Mouse (Mus musculus): ENCODE results near the gene Zfp185. TPM values are rescaled to one million over a fixed set of nuclear protein-coding genes. Genes with fewer than 3 reads are reported as not detected.
"Not testable (repeated sequence)": the region's sequence is repeated elsewhere in the genome, so short reads cannot be mapped to it uniquely, and the experiment has no call there.

Gene Zfp185
- polyA plus RNA-seq, 1 experiment from 2014 or later, result 4.6 TPM

- Histone ChIP-seq H3K9ac (ENCODE audit: low read depth, low read length) (no peak overlapping the region), H3K36me3 (ENCODE audit: control insufficient read depth, insufficient read depth, low read length) (no peaks in the 10 kb centered on the region), H3K27me3 (replicated peaks; ENCODE audit: control insufficient read depth, insufficient read depth, low read length) (0 out of 2 replicates have a peak, but pooled peaks cover 2% of the 10 kb centered on the region), H3K4me3 (ENCODE audit: low read length) (no peak overlapping the region), H3K9me3 (ENCODE audit: control insufficient read depth, low read length) (no peaks in the 10 kb centered on the region), H3K4me2 (ENCODE audit: low read depth, low read length) (no peak overlapping the region), H3K27ac (ENCODE audit: low read length) (no peak overlapping the region), H3K4me1 (ENCODE audit: control insufficient read depth, insufficient read depth, low read length) (no peaks in the 10 kb centered on the region)
- ATAC-seq, result no peak
- 78% methylated on average over 12 of the region's 12 CpGs for WGBS
Observed at GRCm38 (mm10) chrX:73039666-73040065, 52.5 kb downstream of the Zfp185 start.

- H3K27me3 ChIP-seq (replicated peaks; ENCODE audit: control insufficient read depth, insufficient read depth, low read length), result no peaks in the 10 kb centered on the region
- H3K9ac ChIP-seq (ENCODE audit: low read depth, low read length), result no peak overlapping the region
- no peak overlapping the region for H3K4me2 ChIP-seq (ENCODE audit: low read depth, low read length)
- H3K9me3 ChIP-seq (ENCODE audit: control insufficient read depth, low read length), result no peaks in the 10 kb centered on the region
- ATAC-seq, result peak; percentile 96
- no peaks in the 10 kb centered on the region for H3K36me3 ChIP-seq (ENCODE audit: control insufficient read depth, insufficient read depth, low read length)
- no peaks in the 10 kb centered on the region for H3K4me1 ChIP-seq (ENCODE audit: control insufficient read depth, insufficient read depth, low read length)
- 21% methylated on average over 14 of the region's 14 CpGs for WGBS
- no peak overlapping the region for H3K4me3 ChIP-seq (ENCODE audit: low read length)
- no peak overlapping the region for H3K27ac ChIP-seq (ENCODE audit: low read length)
Observed at GRCm38 (mm10) chrX:73053860-73054563, 66.9 kb downstream of the Zfp185 start.

GRCm38 (mm10) chrX:73061528-73061927, 74.4 kb downstream of the Zfp185 start:
- no peak overlapping the region for H3K9ac ChIP-seq (ENCODE audit: low read depth, low read length)
- H3K27ac ChIP-seq (ENCODE audit: low read length), result no peak overlapping the region
- H3K4me1 ChIP-seq (ENCODE audit: control insufficient read depth, insufficient read depth, low read length), result no peaks in the 10 kb centered on the region
- H3K27me3 ChIP-seq (replicated peaks; ENCODE audit: control insufficient read depth, insufficient read depth, low read length), result no peaks in the 10 kb centered on the region
- 68% methylated on average over 1 of the region's 1 CpGs for WGBS
- no peak for ATAC-seq
- no peaks in the 10 kb centered on the region for H3K9me3 ChIP-seq (ENCODE audit: control insufficient read depth, low read length)
- no peak overlapping the region for H3K4me3 ChIP-seq (ENCODE audit: low read length)
- H3K4me2 ChIP-seq (ENCODE audit: low read depth, low read length), result no peak overlapping the region
- no peaks in the 10 kb centered on the region for H3K36me3 ChIP-seq (ENCODE audit: control insufficient read depth, insufficient read depth, low read length)

GRCm38 (mm10) chrX:73062323-73062722, 75.2 kb downstream of the Zfp185 start:
- Histone ChIP-seq H3K9ac (ENCODE audit: low read depth, low read length) (no peak overlapping the region), H3K4me2 (ENCODE audit: low read depth, low read length) (no peak overlapping the region), H3K36me3 (ENCODE audit: control insufficient read depth, insufficient read depth, low read length) (no peaks in the 10 kb centered on the region), H3K9me3 (ENCODE audit: control insufficient read depth, low read length) (no peaks in the 10 kb centered on the region), H3K4me3 (ENCODE audit: low read length) (no peak overlapping the region), H3K27ac (ENCODE audit: low read length) (no peak overlapping the region), H3K27me3 (replicated peaks; ENCODE audit: control insufficient read depth, insufficient read depth, low read length) (no peaks in the 10 kb centered on the region), H3K4me1 (ENCODE audit: control insufficient read depth, insufficient read depth, low read length) (no peaks in the 10 kb centered on the region)
- no peak for ATAC-seq
- 42% methylated on average over 5 of the region's 5 CpGs for WGBS

GRCm38 (mm10) chrX:73063512-73064414, 76.6 kb downstream of the Zfp185 start:
- 38% methylated on average over 24 of the region's 24 CpGs for WGBS
- Histone ChIP-seq H3K36me3 (ENCODE audit: control insufficient read depth, insufficient read depth, low read length) (no peaks in the 10 kb centered on the region), H3K4me3 (ENCODE audit: low read length) (no peak overlapping the region), H3K4me2 (ENCODE audit: low read depth, low read length) (no peak overlapping the region), H3K4me1 (ENCODE audit: control insufficient read depth, insufficient read depth, low read length) (no peaks in the 10 kb centered on the region), H3K9ac (ENCODE audit: low read depth, low read length) (peak overlapping the region; percentile 37), H3K27ac (ENCODE audit: low read length) (no peak overlapping the region), H3K27me3 (replicated peaks; ENCODE audit: control insufficient read depth, insufficient read depth, low read length) (no peaks in the 10 kb centered on the region), H3K9me3 (ENCODE audit: control insufficient read depth, low read length) (no peaks in the 10 kb centered on the region)
- no peak for ATAC-seq

- peak within 1 kb of the TSS; percentile 37 for H3K9ac ChIP-seq (ENCODE audit: low read depth, low read length)
- no peak for ATAC-seq
- no peak within 1 kb of the TSS for H3K4me2 ChIP-seq (ENCODE audit: low read depth, low read length)
- no peaks in the 10 kb centered on the region for H3K4me1 ChIP-seq (ENCODE audit: control insufficient read depth, insufficient read depth, low read length)
- no peak within 1 kb of the TSS for H3K4me3 ChIP-seq (ENCODE audit: low read length)
- H3K27me3 ChIP-seq (replicated peaks; ENCODE audit: control insufficient read depth, insufficient read depth, low read length), result no peaks in the 10 kb centered on the region
- no peak within 1 kb of the TSS for H3K27ac ChIP-seq (ENCODE audit: low read length)
- H3K36me3 ChIP-seq (ENCODE audit: control insufficient read depth, insufficient read depth, low read length), result no peaks in the 10 kb centered on the region
- no peaks in the 10 kb centered on the region for H3K9me3 ChIP-seq (ENCODE audit: control insufficient read depth, low read length)
- 19% methylated on average over 7 of the region's 7 CpGs for WGBS
Observed at GRCm38 (mm10) chrX:73064415-73064793, 77.3 kb downstream of the Zfp185 start, which contains the start of gene Pnma3. Pnma3 (plus strand) TSS chrX:73064787.

- H3K9ac ChIP-seq (ENCODE audit: low read depth, low read length); H3K27me3 ChIP-seq (replicated peaks; ENCODE audit: control insufficient read depth, insufficient read depth, low read length); H3K4me1 ChIP-seq (ENCODE audit: control insufficient read depth, insufficient read depth, low read length); ATAC-seq; H3K4me2 ChIP-seq (ENCODE audit: low read depth, low read length); H3K27ac ChIP-seq (ENCODE audit: low read length); H3K36me3 ChIP-seq (ENCODE audit: control insufficient read depth, insufficient read depth, low read length); H3K4me3 ChIP-seq (ENCODE audit: low read length); H3K9me3 ChIP-seq (ENCODE audit: control insufficient read depth, low read length): not testable (repeated sequence)
- 88% methylated on average over 1 of the region's 5 CpGs for WGBS
Observed at GRCm38 (mm10) chrX:73066765-73067312, 79.7 kb downstream of the Zfp185 start.

MicroRNAs encoded within 50 kb of the gene (microRNA counts, 519-probe panel; counts per million panel counts)
- 1,707 counts per million, percentile 24 among the panel's probes with 10 or more counts for microRNA mmu-miR-2137

Small RNAs within 50 kb of the gene (microRNA-seq; reads per million reads assigned to microRNA genes)
- not detected for gene Mir2137

Other genes with a start within 250 kb of the Zfp185 start
- 0.10 and 0.33 TPM in 2 replicates for gene Gabrq, start 162.2 kb upstream of the Zfp185 start, polyA plus RNA-seq (2015; fragmentation: Nextera tagmentation; extraction: Ambion mirVana)
- gene Cetn2, start 68.9 kb upstream of the Zfp185 start, polyA plus RNA-seq (2015; fragmentation: Nextera tagmentation; extraction: Ambion mirVana), result 51.4 and 54.9 TPM in 2 replicates
- 46.8 TPM in 2 replicates for gene Nsdhl, start 68.8 kb upstream of the Zfp185 start, polyA plus RNA-seq (2015; fragmentation: Nextera tagmentation; extraction: Ambion mirVana)
- not detected in 2 replicates for gene Pnma5, start 49.8 kb downstream of the Zfp185 start, polyA plus RNA-seq (2015; fragmentation: Nextera tagmentation; extraction: Ambion mirVana)
- gene Pnma3, start 77.4 kb downstream of the Zfp185 start, polyA plus RNA-seq (2015; fragmentation: Nextera tagmentation; extraction: Ambion mirVana), result 0.06 and 0.11 TPM in 2 replicates
- gene Xlr4a, start 95.1 kb downstream of the Zfp185 start, polyA plus RNA-seq (2015; fragmentation: Nextera tagmentation; extraction: Ambion mirVana), result 3.0 and 4.3 TPM in 2 replicates
- 8.8 and 9.4 TPM in 2 replicates for gene Xlr3a, start 109.8 kb downstream of the Zfp185 start, polyA plus RNA-seq (2015; fragmentation: Nextera tagmentation; extraction: Ambion mirVana)
- 0.33 TPM in 1 of 2 replicates, not detected in the other for gene Gm14685, start 129.7 kb downstream of the Zfp185 start, polyA plus RNA-seq (2015; fragmentation: Nextera tagmentation; extraction: Ambion mirVana)
- gene Xlr5b, start 161.5 kb downstream of the Zfp185 start, polyA plus RNA-seq (2015; fragmentation: Nextera tagmentation; extraction: Ambion mirVana), result 0.10 and 0.28 TPM in 2 replicates
- gene DXBay18, start 162.1 kb downstream of the Zfp185 start, polyA plus RNA-seq (2015; fragmentation: Nextera tagmentation; extraction: Ambion mirVana), result 0.39 TPM in 1 of 2 replicates, not detected in the other
- gene Spin2d, start 189.7 kb downstream of the Zfp185 start, polyA plus RNA-seq (2015; fragmentation: Nextera tagmentation; extraction: Ambion mirVana), result not detected in 2 replicates
- 7.6 and 7.9 TPM in 2 replicates for gene Xlr3b, start 204.9 kb downstream of the Zfp185 start, polyA plus RNA-seq (2015; fragmentation: Nextera tagmentation; extraction: Ambion mirVana)
- 1.8 and 1.9 TPM in 2 replicates for gene Xlr4b, start 227.0 kb downstream of the Zfp185 start, polyA plus RNA-seq (2015; fragmentation: Nextera tagmentation; extraction: Ambion mirVana)
- 14.7 and 14.9 TPM in 2 replicates for gene F8a, start 241.0 kb downstream of the Zfp185 start, polyA plus RNA-seq (2015; fragmentation: Nextera tagmentation; extraction: Ambion mirVana)

Data from intestine, embryonic 16.5 days (tissue).